Mouse (Mus musculus) heart, adult 2 months (tissue): ENCODE results near the gene Elac2.

Experiments used
- CTCF ChIP-seq: fragments of 200-600 bp; IDR thresholded peaks from 2 replicates; pipeline ENCODE4 v1.8.1; 2022; ENCODE audit warnings: antibody characterized with exemption, mild to moderate bottlenecking, moderate library complexity
- EP300 ChIP-seq: fragments of 200-500 bp; IDR thresholded peaks from 2 replicates; pipeline ENCODE4 v1.6.1; 2011; ENCODE audit warnings: low read depth, low read length, control low read depth; ENCODE audit not compliant: insufficient read depth

GRCm38 (mm10) chr11:65016754-65017153 is 37.9 kb downstream of the Elac2 start:
- TF ChIP-seq EP300 (no peak), CTCF (no peak)
